Mouse (Mus musculus): ENCODE results near the gene Hnrnpa0. TPM values are rescaled to one million over a fixed set of nuclear protein-coding genes. Genes with fewer than 3 reads are reported as not detected.

Gene Hnrnpa0
- polyA plus RNA-seq, 1 experiment from 2014 or later: 53.7 TPM

DNA sequence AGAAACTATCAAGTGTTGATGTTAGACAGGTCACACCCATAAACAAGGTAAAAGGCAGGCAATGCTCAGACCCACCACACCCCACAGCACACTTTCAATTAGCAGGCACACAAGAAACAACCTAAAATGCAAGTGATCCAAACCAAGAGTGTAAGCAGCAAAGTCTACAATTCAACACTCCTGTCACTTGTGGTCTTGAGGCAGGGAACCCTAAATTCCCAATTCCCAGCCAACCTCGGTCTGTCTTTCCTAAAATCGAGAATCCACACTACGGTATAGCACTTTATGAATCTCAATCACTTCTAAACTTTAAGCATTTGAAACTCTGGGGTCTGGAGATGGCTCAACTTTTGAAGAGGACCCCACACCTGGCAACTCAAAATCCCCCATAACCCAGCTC is 4.1 kb downstream of the Hnrnpa0 start:
- WGBS: 83% methylated on average over 3 of the region's 3 CpGs
- no peak overlapping the region for H3K9ac ChIP-seq

DNA sequence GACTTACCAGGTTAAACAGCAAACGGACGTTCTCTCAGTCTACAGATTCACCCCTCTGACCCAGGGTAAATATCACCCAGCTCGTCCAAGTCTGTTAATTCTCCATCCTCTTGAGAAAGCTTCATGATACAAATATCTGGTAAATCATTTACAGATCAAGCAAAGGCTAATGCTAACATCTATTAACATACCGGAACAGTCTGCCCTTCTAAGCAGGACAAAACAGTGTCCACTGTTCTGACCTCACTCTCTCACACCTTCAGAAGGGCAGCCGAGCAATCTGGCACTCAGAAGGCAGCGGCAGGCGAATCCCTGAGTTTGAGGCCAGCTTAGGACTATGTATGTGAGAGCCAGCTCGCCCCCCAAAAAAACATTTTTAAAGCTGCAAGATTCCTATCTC is 5.0 kb downstream of the Hnrnpa0 start:
- no peak overlapping the region for H3K4me3 ChIP-seq
- H3K36me3 ChIP-seq: 0 out of 2 replicates have a peak, but pooled peaks cover 7% of the 10 kb centered on the region
- H3K9me3 ChIP-seq: no peaks in the 10 kb centered on the region
- 56% methylated on average over 8 of the region's 8 CpGs for WGBS
- no peaks in the 10 kb centered on the region for H3K27me3 ChIP-seq
- H3K27ac ChIP-seq (replicated peaks): no peak overlapping the region
- H3K4me2 ChIP-seq: no peak overlapping the region
- peaks cover 41% of the 10 kb centered on the region for H3K4me1 ChIP-seq (replicated peaks)
- no peak for ATAC-seq (ENCODE audit: low read depth)
- H3K9ac ChIP-seq: no peak overlapping the region

More for the DNA sequence above, 4.1 kb downstream of the Hnrnpa0 start:
- no peak overlapping the region for H3K4me2 ChIP-seq
- H3K9me3 ChIP-seq: no peaks in the 10 kb centered on the region
- H3K36me3 ChIP-seq: 0 out of 2 replicates have a peak, but pooled peaks cover 7% of the 10 kb centered on the region
- H3K27ac ChIP-seq (replicated peaks): no peak overlapping the region
- ATAC-seq (ENCODE audit: low read depth): no peak
- no peak overlapping the region for H3K4me3 ChIP-seq
- peaks cover 41% of the 10 kb centered on the region for H3K4me1 ChIP-seq (replicated peaks)
- no peaks in the 10 kb centered on the region for H3K27me3 ChIP-seq

DNA sequence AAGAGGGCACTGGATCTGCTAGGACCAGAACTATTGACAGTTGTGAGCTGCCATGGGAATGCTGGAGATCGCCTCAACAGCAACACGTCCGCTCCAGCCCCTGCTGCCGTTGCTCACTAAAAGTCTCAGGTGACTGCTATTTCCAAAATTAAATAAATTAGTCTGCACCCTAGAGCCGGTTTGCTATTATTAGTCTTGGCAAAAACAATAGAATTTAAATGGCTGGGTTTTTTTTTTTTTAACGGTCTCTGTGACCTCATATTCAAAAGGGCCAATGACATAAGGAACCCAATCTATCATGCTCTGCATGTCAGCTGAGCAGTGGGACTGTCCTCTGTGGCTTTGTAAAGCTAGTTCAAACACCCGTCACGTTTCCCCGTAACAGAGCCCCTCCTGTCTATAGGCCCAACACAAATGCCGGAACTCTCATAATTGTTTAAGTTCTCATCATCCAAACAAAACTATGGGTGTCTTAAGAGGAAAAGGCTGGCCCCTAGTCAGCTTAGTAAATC is 5.5 kb downstream of the Hnrnpa0 start:
- no peak for ATAC-seq (ENCODE audit: low read depth)
- 30% methylated on average over 10 of the region's 10 CpGs for WGBS
- H3K9me3 ChIP-seq: no peaks in the 10 kb centered on the region

GRCm38 (mm10) chr13:58117318-58118017 is 10.9 kb downstream of the Hnrnpa0 start:
- Histone ChIP-seq H3K9ac (no peak overlapping the region), H3K4me3 (no peak overlapping the region), H3K27ac (replicated peaks) (no peak overlapping the region), H3K27me3 (no peaks in the 10 kb centered on the region), H3K36me3 (no peaks in the 10 kb centered on the region), H3K9me3 (no peaks in the 10 kb centered on the region), H3K4me1 (replicated peaks) (peaks cover 16% of the 10 kb centered on the region), H3K4me2 (no peak overlapping the region)
- WGBS: 70% methylated on average over 8 of the region's 8 CpGs
- no peak for ATAC-seq (ENCODE audit: low read depth)

More for the DNA sequence above, 5.5 kb downstream of the Hnrnpa0 start:
- H3K36me3 ChIP-seq: 0 out of 2 replicates have a peak, but pooled peaks cover 7% of the 10 kb centered on the region
- peaks cover 41% of the 10 kb centered on the region for H3K4me1 ChIP-seq (replicated peaks)
- no peak overlapping the region for H3K27ac ChIP-seq (replicated peaks)
- no peak overlapping the region for H3K4me2 ChIP-seq
- H3K4me3 ChIP-seq: no peak overlapping the region
- H3K27me3 ChIP-seq: no peaks in the 10 kb centered on the region
- H3K9ac ChIP-seq: no peak overlapping the region

DNA sequence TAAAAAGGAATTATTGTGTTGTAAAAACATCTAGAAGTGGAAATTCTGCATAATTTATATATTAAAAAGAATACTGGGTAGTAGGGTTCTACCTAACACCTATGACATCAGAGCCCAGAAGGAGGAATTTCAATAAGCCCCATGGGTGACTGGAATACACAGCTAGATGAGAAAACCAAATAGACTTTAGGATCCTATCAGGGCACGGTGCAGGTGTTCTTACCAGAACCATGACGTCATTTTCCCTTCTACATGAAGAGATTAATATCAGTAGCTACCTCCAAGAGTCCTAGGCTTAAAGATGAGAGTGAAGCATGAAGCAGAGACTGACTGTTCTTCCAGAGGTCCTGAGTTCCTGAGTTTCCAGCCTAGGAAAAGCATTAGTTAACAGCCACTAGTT is 11.6 kb downstream of the Hnrnpa0 start:
- ATAC-seq (ENCODE audit: low read depth): no peak
- peaks cover 21% of the 10 kb centered on the region for H3K4me1 ChIP-seq (replicated peaks)
- no peak overlapping the region for H3K4me3 ChIP-seq
- no peak overlapping the region for H3K9ac ChIP-seq
- no peaks in the 10 kb centered on the region for H3K36me3 ChIP-seq
- no peaks in the 10 kb centered on the region for H3K27me3 ChIP-seq
- H3K9me3 ChIP-seq: no peaks in the 10 kb centered on the region
- H3K4me2 ChIP-seq: no peak overlapping the region
- no peak overlapping the region for H3K27ac ChIP-seq (replicated peaks)
- 95% methylated on average over 2 of the region's 2 CpGs for WGBS

DNA sequence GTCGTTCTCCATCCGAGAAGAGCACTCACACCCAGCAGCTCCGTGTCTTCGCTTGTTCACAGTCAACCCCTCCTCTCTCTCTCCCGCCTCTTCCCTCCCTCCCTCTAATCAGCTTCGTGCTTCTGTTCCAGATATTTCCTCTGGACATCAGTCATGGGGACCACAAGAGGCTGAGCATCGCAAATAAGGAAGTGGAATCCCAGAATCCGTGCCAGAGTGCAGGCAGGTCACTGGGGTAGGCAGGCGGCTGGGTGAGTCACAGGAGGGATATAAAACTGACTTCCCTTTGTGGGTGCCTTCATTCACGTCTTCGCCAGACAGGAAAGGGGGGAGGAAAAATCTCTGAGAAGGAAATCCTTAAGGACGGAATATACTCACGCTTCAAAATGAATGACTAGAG is 13.1 kb downstream of the Hnrnpa0 start:
- Histone ChIP-seq H3K4me1 (replicated peaks) (peaks cover 32% of the 10 kb centered on the region), H3K4me3 (no peak overlapping the region), H3K9me3 (no peaks in the 10 kb centered on the region), H3K36me3 (no peaks in the 10 kb centered on the region), H3K27me3 (no peaks in the 10 kb centered on the region), H3K9ac (no peak overlapping the region), H3K4me2 (no peak overlapping the region), H3K27ac (replicated peaks) (no peak overlapping the region)
- ATAC-seq (ENCODE audit: low read depth): no peak
- 66% methylated on average over 13 of the region's 13 CpGs for WGBS

GRCm38 (mm10) chr13:58113061-58113900 is 15.1 kb downstream of the Hnrnpa0 start, which contains the start of gene Klhl3:
Gene Klhl3, minus strand, starts transcription at chr13:58113592.
- Histone ChIP-seq H3K9ac (peak within 1 kb of the TSS; percentile 78), H3K4me2 (peak within 1 kb of the TSS; percentile 83), H3K27me3 (no peaks in the 10 kb centered on the region), H3K27ac (replicated peaks) (peak within 1 kb of the TSS; percentile 95), H3K36me3 (no peaks in the 10 kb centered on the region), H3K9me3 (no peaks in the 10 kb centered on the region), H3K4me3 (peak within 1 kb of the TSS; percentile 57), H3K4me1 (replicated peaks) (peaks cover 32% of the 10 kb centered on the region)
- ATAC-seq (ENCODE audit: low read depth): peak; percentile 92
- 2% methylated on average over 35 of the region's 35 CpGs for WGBS

DNA sequence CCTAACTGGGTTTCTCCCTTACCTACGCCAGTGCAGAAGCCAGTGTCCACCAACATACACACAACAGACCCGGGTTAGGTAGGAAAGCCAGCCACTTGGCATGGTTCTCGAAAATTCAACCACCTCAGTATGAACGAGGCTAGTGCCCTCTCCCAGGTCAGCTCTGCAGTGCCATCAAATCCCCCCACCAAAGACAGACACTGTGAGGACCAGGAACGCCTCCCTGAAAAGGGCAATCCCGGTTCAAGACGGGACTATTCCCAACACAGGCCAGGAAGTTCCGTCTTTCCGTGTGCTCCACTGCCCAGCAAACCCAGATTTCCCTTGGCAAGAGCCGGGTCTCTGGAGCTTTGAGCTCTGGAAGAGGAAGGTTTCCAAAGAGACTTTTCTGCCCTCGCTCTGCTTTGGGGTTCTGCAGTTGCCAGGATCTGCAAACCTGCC is 15.7 kb downstream of the Hnrnpa0 start:
- H3K4me2 ChIP-seq: peak overlapping the region; percentile 83
- H3K4me1 ChIP-seq (replicated peaks): peaks cover 32% of the 10 kb centered on the region
- 17% methylated on average over 11 of the region's 11 CpGs for whole genome bisulfite sequencing
- H3K9me3 ChIP-seq: no peaks in the 10 kb centered on the region
- no peak for ATAC-seq (ENCODE audit: low read depth)
- H3K36me3 ChIP-seq: no peaks in the 10 kb centered on the region
- peak overlapping the region; percentile 95 for H3K27ac ChIP-seq (replicated peaks)
- no peaks in the 10 kb centered on the region for H3K27me3 ChIP-seq
- peak overlapping the region; percentile 57 for H3K4me3 ChIP-seq
- peak overlapping the region; percentile 78 for H3K9ac ChIP-seq

GRCm38 (mm10) chr13:58112191-58112590 is 16.2 kb downstream of the Hnrnpa0 start:
- ATAC-seq (ENCODE audit: low read depth): no peak
- Histone ChIP-seq H3K9me3 (no peaks in the 10 kb centered on the region), H3K4me3 (peak overlapping the region; percentile 57), H3K4me2 (peak overlapping the region; percentile 83), H3K27ac (replicated peaks) (peak overlapping the region; percentile 95; the same call in 1 of the 2 replicates), H3K36me3 (no peaks in the 10 kb centered on the region), H3K4me1 (replicated peaks) (peaks cover 32% of the 10 kb centered on the region), H3K9ac (peak overlapping the region; percentile 78), H3K27me3 (no peaks in the 10 kb centered on the region)
- WGBS: 73% methylated on average over 10 of the region's 10 CpGs

- Histone ChIP-seq H3K27me3 (no peaks in the 10 kb centered on the region), H3K36me3 (no peaks in the 10 kb centered on the region), H3K4me1 (replicated peaks) (peaks cover 32% of the 10 kb centered on the region), H3K9me3 (no peaks in the 10 kb centered on the region), H3K4me3 (no peak overlapping the region), H3K9ac (no peak overlapping the region), H3K27ac (replicated peaks) (no peak overlapping the region), H3K4me2 (peak overlapping the region; percentile 83)
- ATAC-seq (ENCODE audit: low read depth): no peak
- WGBS: 94% methylated on average over 6 of the region's 6 CpGs
Observed at GRCm38 (mm10) chr13:58111306-58111705, 17.1 kb downstream of the Hnrnpa0 start.

- no peak overlapping the region for H3K4me3 ChIP-seq
- H3K27ac ChIP-seq (replicated peaks): no peak overlapping the region; the same call in 1 of the 2 replicates
- peaks cover 13% of the 10 kb centered on the region for H3K36me3 ChIP-seq
- H3K4me1 ChIP-seq (replicated peaks): peaks cover 15% of the 10 kb centered on the region
- ATAC-seq (ENCODE audit: low read depth): peak; percentile 70
- H3K27me3 ChIP-seq: no peaks in the 10 kb centered on the region
- no peaks in the 10 kb centered on the region for H3K9me3 ChIP-seq
- 0 out of 2 replicates have a peak overlapping the region, but pooled peaks have one; percentile 20 for H3K4me2 ChIP-seq
- WGBS: 22% methylated on average over 8 of the region's 8 CpGs
- no peak overlapping the region for H3K9ac ChIP-seq
Observed at GRCm38 (mm10) chr13:58090643-58091042, 37.7 kb downstream of the Hnrnpa0 start.

DNA sequence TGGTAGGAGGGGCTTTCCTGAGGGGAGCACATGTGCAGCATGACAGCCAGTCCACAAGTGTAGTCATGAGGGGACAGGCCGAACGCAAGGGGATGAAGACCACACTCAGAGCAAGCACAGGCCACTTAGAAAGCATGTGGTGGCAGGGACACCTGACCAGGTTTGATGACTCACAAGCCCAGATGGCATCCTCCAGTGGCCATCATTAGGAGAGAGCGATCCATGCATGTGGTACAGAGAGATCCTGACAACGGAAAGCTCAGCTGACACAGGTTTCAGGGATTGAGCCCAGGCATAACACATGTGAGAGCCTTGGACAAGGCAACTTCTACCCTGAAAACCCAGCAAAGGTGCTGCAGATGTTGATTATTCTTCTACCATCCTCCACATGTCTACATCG is 44.0 kb downstream of the Hnrnpa0 start:
- Histone ChIP-seq H3K4me3 (no peak overlapping the region), H3K27ac (replicated peaks) (no peak overlapping the region), H3K4me1 (replicated peaks) (no peaks in the 10 kb centered on the region), H3K9ac (no peak overlapping the region), H3K4me2 (no peak overlapping the region), H3K9me3 (no peaks in the 10 kb centered on the region), H3K36me3 (peaks cover 17% of the 10 kb centered on the region; the same call in 1 of the 2 replicates), H3K27me3 (no peaks in the 10 kb centered on the region)
- WGBS: 91% methylated on average over 5 of the region's 5 CpGs
- no peak for ATAC-seq (ENCODE audit: low read depth)
